Mouse (Mus musculus) neural tube, embryonic 11.5 days (tissue): ENCODE measurements around the gene Ucp2. TPM values are rescaled to one million over a fixed set of nuclear protein-coding genes. Genes with fewer than 3 reads are reported as not detected.

Experiments
- ATAC-seq: fragments of 200-750 bp; cut with Nextera tagmentation; 2 replicates; pipeline ENCODE4 v1.8.0; 2017; ENCODE audit warnings: moderate number of reproducible peaks, mild to moderate bottlenecking, moderate TSS enrichment, moderate library complexity; ENCODE audit not compliant: insufficient read depth, low FRiP score, low TSS enrichment
- DNase-seq: peaks from one replicate; pipeline ENCODE4 v3.0.0-alpha.2; 2015; ENCODE audit warnings: low spot score
- H3K27ac ChIP-seq: fragments of 300-500 bp; sonication (generic); 2 replicates; pipeline ENCODE4 v1.5.1; 2014; ENCODE audit warnings: low read depth, mild to moderate bottlenecking, low read length
- H3K27me3 ChIP-seq: fragments of 300-500 bp; sonication (generic); 2 replicates; pipeline ENCODE4 v1.6.1; 2014; ENCODE audit warnings: mild to moderate bottlenecking, low read length, mixed read lengths; ENCODE audit not compliant: control insufficient read depth, insufficient read depth
- H3K36me3 ChIP-seq: fragments of 300-500 bp; sonication (generic); 2 replicates; pipeline ENCODE4 v1.6.1; 2014; ENCODE audit warnings: mild to moderate bottlenecking, low read length, moderate library complexity, mixed read lengths; ENCODE audit not compliant: control insufficient read depth, insufficient read depth
- H3K4me1 ChIP-seq: fragments of 300-500 bp; sonication (generic); 2 replicates; pipeline ENCODE4 v1.6.1; 2014; ENCODE audit warnings: low read length, mixed read lengths; ENCODE audit not compliant: control insufficient read depth, insufficient read depth
- H3K4me2 ChIP-seq: fragments of 300-500 bp; sonication (generic); 2 replicates; pipeline ENCODE4 v1.6.1; 2014; ENCODE audit warnings: low read depth, mild to moderate bottlenecking, moderate library complexity
- H3K4me3 ChIP-seq: fragments of 300-500 bp; sonication (generic); 2 replicates; pipeline ENCODE4 v1.5.1; 2014; ENCODE audit warnings: low read depth, low read length
- H3K9ac ChIP-seq: fragments of 300-500 bp; sonication (generic); 2 replicates; pipeline ENCODE4 v1.6.1; 2014; ENCODE audit warnings: mild to moderate bottlenecking, low read length
- H3K9me3 ChIP-seq: fragments of 300-500 bp; sonication (generic); 2 replicates; pipeline ENCODE4 v1.6.1; 2016; ENCODE audit warnings: low read length; ENCODE audit not compliant: control insufficient read depth
- WGBS: fragments of 180-500 bp; shearing (Covaris S2); extraction: QIAGEN DNeasy Blood & Tissue Kit; methylation state at CpG from one replicate; pipeline ENCODE4 v1.1.7; 2014; 5-methylcytosine and 5-hydroxymethylcytosine counted together
- polyA plus RNA-seq: library from polyadenylated mRNA; unstranded; fragments of >200 nt; fragmentation: Nextera tagmentation; extraction: Ambion mirVana; gene quantifications from 2 replicates; pipeline ENCODE4 v1.2.1, GENCODE M21; 2014

The Ucp2 gene
- polyA plus RNA-seq, 1 experiment from 2014 or later = 88.8 TPM

DNA sequence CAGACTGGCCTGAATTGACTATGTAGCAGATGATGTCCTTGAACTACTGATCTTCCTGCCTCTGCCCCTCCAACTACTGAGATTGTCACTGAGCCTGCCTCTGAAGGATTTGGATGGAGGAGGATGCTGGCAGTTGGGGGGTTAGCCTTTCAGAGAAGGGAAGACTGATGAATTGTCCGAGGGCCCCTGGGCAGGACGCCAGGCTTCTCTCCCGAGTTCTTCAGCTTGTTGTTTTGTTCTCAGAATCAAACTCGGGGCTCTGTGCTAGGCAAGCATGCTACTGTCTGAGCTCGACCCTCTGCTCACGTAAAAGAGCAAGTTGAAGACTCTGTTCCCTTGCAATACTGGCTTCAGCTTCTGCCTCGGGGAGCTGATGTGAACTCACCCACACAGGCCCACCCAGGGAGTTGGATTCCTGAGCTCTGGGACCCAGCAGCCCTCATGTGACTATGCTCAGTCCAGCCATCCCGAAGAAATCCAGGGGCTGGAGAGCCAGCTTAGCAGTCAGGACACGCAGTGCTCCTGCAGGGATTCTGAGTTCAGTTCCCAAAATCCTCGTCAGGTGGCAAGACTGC is 4.6 kb upstream of the Ucp2 start:
- no peak overlapping the region for H3K4me3 ChIP-seq
- WGBS = 62% methylated on average over 10 of the region's 10 CpGs
- ATAC-seq (no peak), DNase-seq (no peak)
- H3K36me3 ChIP-seq = no peaks in the 10 kb centered on the region
- H3K27me3 ChIP-seq = no peaks in the 10 kb centered on the region
- no peak overlapping the region for H3K4me2 ChIP-seq
- no peaks in the 10 kb centered on the region for H3K9me3 ChIP-seq
- no peak overlapping the region for H3K27ac ChIP-seq
- no peak overlapping the region for H3K9ac ChIP-seq
- peaks cover 9% of the 10 kb centered on the region; the same call in 1 of the 2 replicates for H3K4me1 ChIP-seq

GRCm38 (mm10) chr7:100492391-100493116 is 583 bp upstream of the Ucp2 start:
- WGBS = 2% methylated on average over 36 of the region's 36 CpGs
- Histone ChIP-seq H3K27ac (peak overlapping the region; percentile 14; the same call in 1 of the 2 replicates), H3K9me3 (no peaks in the 10 kb centered on the region), H3K4me1 (peaks cover 20% of the 10 kb centered on the region), H3K4me3 (peak overlapping the region; percentile 38), H3K9ac (peak overlapping the region; percentile 53), H3K27me3 (no peaks in the 10 kb centered on the region), H3K36me3 (no peaks in the 10 kb centered on the region), H3K4me2 (peak overlapping the region; percentile 90)
- DNase-seq = no peak
- ATAC-seq = peak; percentile 35; the same call in 1 of the 2 replicates

DNA sequence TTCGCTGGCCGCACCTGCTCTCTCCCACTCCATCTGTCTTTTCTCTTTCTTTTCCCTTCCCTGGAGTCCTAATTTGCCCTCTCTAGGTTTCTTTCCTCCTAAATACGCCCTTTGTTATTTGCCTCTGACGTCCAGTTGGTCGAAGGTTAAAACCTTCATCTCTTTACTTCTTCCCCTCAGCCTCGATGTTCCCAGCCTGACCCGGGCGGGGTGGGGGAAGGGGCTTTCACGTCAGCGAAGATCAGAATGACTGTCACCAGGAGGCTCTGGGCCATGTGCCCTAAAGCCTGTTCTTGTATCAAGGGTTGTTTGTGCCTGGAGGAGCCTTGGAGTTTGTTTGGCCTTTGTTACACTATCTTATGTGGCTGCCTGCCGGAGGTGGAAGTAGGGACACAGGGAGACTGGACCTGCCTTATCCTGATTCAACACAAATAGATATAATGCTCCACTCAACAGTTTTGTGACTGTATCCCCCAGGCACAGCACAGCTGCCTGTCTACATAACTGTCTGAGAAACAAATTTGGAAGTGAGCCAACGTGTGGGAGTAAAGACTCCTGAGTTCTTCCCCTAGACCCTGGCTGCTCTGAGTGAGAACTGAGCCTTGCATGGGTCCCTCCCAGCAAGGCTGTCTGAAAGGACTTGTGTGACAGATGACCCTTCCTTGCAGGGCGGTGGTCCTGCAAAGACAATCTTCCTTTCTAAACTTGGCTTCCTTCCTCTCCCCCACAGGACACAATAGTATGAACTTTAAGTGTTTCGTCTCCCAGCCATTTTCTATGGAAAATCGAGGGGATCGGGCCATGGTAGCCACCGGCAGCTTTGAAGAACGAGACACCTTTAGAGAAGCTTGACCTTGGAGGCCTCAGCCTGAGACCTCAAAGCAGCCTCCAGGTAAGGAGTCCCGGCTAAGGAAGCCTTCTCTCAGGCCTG is 612 bp downstream of the Ucp2 start:
- H3K27me3 ChIP-seq = no peaks in the 10 kb centered on the region
- H3K27ac ChIP-seq = no peak overlapping the region
- WGBS = 41% methylated on average over 19 of the region's 19 CpGs
- peak; percentile 30 for DNase-seq
- H3K9me3 ChIP-seq = no peaks in the 10 kb centered on the region
- no peak for ATAC-seq
- peaks cover 20% of the 10 kb centered on the region for H3K4me1 ChIP-seq
- H3K4me3 ChIP-seq = peak overlapping the region; percentile 38
- H3K9ac ChIP-seq = peak overlapping the region; percentile 7
- H3K4me2 ChIP-seq = peak overlapping the region; percentile 90
- no peaks in the 10 kb centered on the region for H3K36me3 ChIP-seq

GRCm38 (mm10) chr7:100494415-100494831 is 1.3 kb downstream of the Ucp2 start:
- 82% methylated on average over 7 of the region's 7 CpGs for WGBS
- DNase-seq (no peak), ATAC-seq (no peak)
- no peaks in the 10 kb centered on the region for H3K36me3 ChIP-seq
- H3K4me1 ChIP-seq = peaks cover 20% of the 10 kb centered on the region
- peak overlapping the region; percentile 38 for H3K4me3 ChIP-seq
- H3K27ac ChIP-seq = no peak overlapping the region
- H3K9me3 ChIP-seq = no peaks in the 10 kb centered on the region
- peak overlapping the region; percentile 90 for H3K4me2 ChIP-seq
- H3K27me3 ChIP-seq = no peaks in the 10 kb centered on the region
- no peak overlapping the region for H3K9ac ChIP-seq

DNA sequence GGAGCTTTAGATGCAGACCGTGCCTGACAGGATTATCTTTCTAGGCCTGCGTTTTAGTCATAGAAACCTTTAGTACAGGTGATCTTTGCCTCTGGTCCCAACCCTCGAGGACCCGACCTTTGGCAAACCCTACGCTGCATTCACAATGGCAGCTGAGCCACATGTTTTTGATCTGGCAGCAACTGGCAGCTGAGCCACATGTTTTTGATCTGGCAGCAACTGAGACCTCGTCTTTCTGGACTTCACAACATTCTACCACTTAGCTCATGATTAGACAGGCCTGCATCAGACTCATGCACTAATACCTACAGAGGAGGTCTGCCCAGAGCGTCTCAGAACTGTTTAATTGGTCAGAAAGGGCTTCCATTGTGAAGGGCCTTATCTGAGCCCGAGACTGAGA is 1.9 kb downstream of the Ucp2 start:
- ATAC-seq (no peak), DNase-seq (no peak)
- 55% methylated on average over 8 of the region's 8 CpGs for WGBS
- peaks cover 20% of the 10 kb centered on the region for H3K4me1 ChIP-seq
- H3K4me3 ChIP-seq = no peak overlapping the region; the same call in 1 of the 2 replicates
- H3K4me2 ChIP-seq = 0 out of 2 replicates have a peak overlapping the region, but pooled peaks have one; percentile 6
- no peaks in the 10 kb centered on the region for H3K9me3 ChIP-seq
- H3K36me3 ChIP-seq = peaks cover 2% of the 10 kb centered on the region; the same call in 1 of the 2 replicates
- H3K27me3 ChIP-seq = no peaks in the 10 kb centered on the region
- no peak overlapping the region for H3K9ac ChIP-seq
- H3K27ac ChIP-seq = 0 out of 2 replicates have a peak overlapping the region, but pooled peaks have one; percentile 20

- DNase-seq (peak; percentile 48), ATAC-seq (0 out of 2 replicates have a peak, but pooled peaks have one; percentile 29)
- Histone ChIP-seq H3K9me3 (no peaks in the 10 kb centered on the region), H3K4me3 (no peak overlapping the region; the same call in 1 of the 2 replicates), H3K27me3 (no peaks in the 10 kb centered on the region), H3K36me3 (peaks cover 2% of the 10 kb centered on the region; the same call in 1 of the 2 replicates), H3K9ac (no peak overlapping the region), H3K4me2 (peak overlapping the region; percentile 6), H3K27ac (0 out of 2 replicates have a peak overlapping the region, but pooled peaks have one; percentile 20), H3K4me1 (peaks cover 20% of the 10 kb centered on the region)
- 33% methylated on average over 11 of the region's 11 CpGs for WGBS
Observed at GRCm38 (mm10) chr7:100495581-100496251, 2.6 kb downstream of the Ucp2 start.

- Histone ChIP-seq H3K36me3 (peaks cover 2% of the 10 kb centered on the region; the same call in 1 of the 2 replicates), H3K9ac (no peak overlapping the region), H3K4me3 (no peak overlapping the region), H3K4me2 (peak overlapping the region; percentile 6; the same call in 1 of the 2 replicates), H3K27ac (no peak overlapping the region), H3K27me3 (no peaks in the 10 kb centered on the region), H3K4me1 (peaks cover 20% of the 10 kb centered on the region), H3K9me3 (no peaks in the 10 kb centered on the region)
- ATAC-seq (no peak), DNase-seq (no peak)
- WGBS = 91% methylated on average over 6 of the region's 6 CpGs
Observed at GRCm38 (mm10) chr7:100496371-100496770, 3.2 kb downstream of the Ucp2 start.

DNA sequence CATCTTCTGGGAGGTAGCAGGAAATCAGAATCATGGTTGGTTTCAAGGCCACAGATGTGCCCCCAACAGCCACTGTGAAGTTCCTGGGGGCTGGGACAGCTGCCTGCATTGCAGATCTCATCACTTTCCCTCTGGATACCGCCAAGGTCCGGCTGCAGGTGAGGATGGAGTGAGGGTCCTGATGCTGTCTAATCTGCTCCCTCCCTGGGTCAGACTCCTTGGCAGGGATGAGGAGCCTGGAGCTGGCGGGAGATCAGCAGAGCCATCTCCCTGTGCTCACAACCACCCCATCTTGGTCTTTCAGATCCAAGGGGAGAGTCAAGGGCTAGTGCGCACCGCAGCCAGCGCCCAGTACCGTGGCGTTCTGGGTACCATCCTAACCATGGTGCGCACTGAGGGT is 3.7 kb downstream of the Ucp2 start:
- Histone ChIP-seq H3K27ac (no peak overlapping the region), H3K4me2 (no peak overlapping the region), H3K9ac (no peak overlapping the region), H3K9me3 (no peaks in the 10 kb centered on the region), H3K4me1 (peaks cover 20% of the 10 kb centered on the region), H3K36me3 (peaks cover 2% of the 10 kb centered on the region; the same call in 1 of the 2 replicates), H3K4me3 (no peak overlapping the region), H3K27me3 (no peaks in the 10 kb centered on the region)
- no peak for ATAC-seq
- DNase-seq = no peak
- WGBS = 100% methylated on average over 9 of the region's 9 CpGs
